Mouse (Mus musculus) ES-Bruce4 (cell line): ENCODE data around the gene Lingo2.

ENCODE experiments used
- CTCF ChIP-seq: IDR thresholded peaks from one replicate; pipeline ENCODE4 v1.8.1; 2011; ENCODE audit warnings: low read depth, low read length
- POLR2A ChIP-seq: IDR thresholded peaks from one replicate; pipeline ENCODE4 v1.8.1; 2011; ENCODE audit warnings: low read length; ENCODE audit not compliant: insufficient read depth

GRCm38 (mm10) chr4:35806881-35807464 lies 1144.6 kb downstream of the Lingo2 start:
- TF ChIP-seq CTCF (no peak), POLR2A (no peak)
